Mouse (Mus musculus): Measurements from ENCODE around the gene Myef2. TPM values are rescaled to one million over a fixed set of nuclear protein-coding genes. Genes with fewer than 3 reads are reported as not detected.

The Myef2 gene
- polyA plus RNA-seq, 1 experiment from 2014 or later, result 186 TPM

GRCm38 (mm10) chr2:125061451-125061850, 62.0 kb downstream of the Myef2 start:
- no peak overlapping the region for H3K9ac ChIP-seq (replicated peaks; ENCODE audit: low read length)
- no peaks in the 10 kb centered on the region for H3K36me3 ChIP-seq (replicated peaks; ENCODE audit: control insufficient read depth, insufficient read depth, low read depth, low read length)
- WGBS, result 93% methylated on average over 7 of the region's 7 CpGs
- no peaks in the 10 kb centered on the region for H3K4me1 ChIP-seq (ENCODE audit: control insufficient read depth, insufficient read depth, low read length)
- H3K4me2 ChIP-seq (ENCODE audit: low read depth, low read length), result no peak overlapping the region
- H3K27ac ChIP-seq (replicated peaks; ENCODE audit: low read depth, low read length), result no peak overlapping the region
- no peaks in the 10 kb centered on the region for H3K9me3 ChIP-seq (replicated peaks; ENCODE audit: control insufficient read depth, low read length)
- DNase-seq (ENCODE audit: low spot score) (no peak), ATAC-seq (replicated peaks; ENCODE audit: insufficient number of reproducible peaks, low FRiP score, low TSS enrichment, low read depth) (no peak)
- no peaks in the 10 kb centered on the region for H3K27me3 ChIP-seq (ENCODE audit: control insufficient read depth, insufficient read depth, low read length)
- no peak overlapping the region for H3K4me3 ChIP-seq (ENCODE audit: low read depth, low read length)

- Histone ChIP-seq H3K27me3 (ENCODE audit: control insufficient read depth, insufficient read depth, low read length) (no peaks in the 10 kb centered on the region), H3K9me3 (replicated peaks; ENCODE audit: control insufficient read depth, low read length) (no peaks in the 10 kb centered on the region), H3K9ac (replicated peaks; ENCODE audit: low read length) (no peak overlapping the region), H3K4me1 (ENCODE audit: control insufficient read depth, insufficient read depth, low read length) (no peaks in the 10 kb centered on the region), H3K4me3 (ENCODE audit: low read depth, low read length) (no peak overlapping the region), H3K27ac (replicated peaks; ENCODE audit: low read depth, low read length) (no peak overlapping the region), H3K36me3 (replicated peaks; ENCODE audit: control insufficient read depth, insufficient read depth, low read depth, low read length) (no peaks in the 10 kb centered on the region), H3K4me2 (ENCODE audit: low read depth, low read length) (no peak overlapping the region)
- no peak for ATAC-seq (replicated peaks; ENCODE audit: insufficient number of reproducible peaks, low FRiP score, low TSS enrichment, low read depth)
- DNase-seq (ENCODE audit: low spot score), result no peak
- 51% methylated on average over 7 of the region's 7 CpGs for WGBS
Observed at GRCm38 (mm10) chr2:125057250-125057815, 66.1 kb downstream of the Myef2 start.

- H3K9ac ChIP-seq (replicated peaks; ENCODE audit: low read length), result no peak overlapping the region
- H3K4me3 ChIP-seq (ENCODE audit: low read depth, low read length), result no peak overlapping the region
- no peak overlapping the region for H3K4me2 ChIP-seq (ENCODE audit: low read depth, low read length)
- ATAC-seq (replicated peaks; ENCODE audit: insufficient number of reproducible peaks, low FRiP score, low TSS enrichment, low read depth) (no peak), DNase-seq (ENCODE audit: low spot score) (no peak)
- no peaks in the 10 kb centered on the region for H3K9me3 ChIP-seq (replicated peaks; ENCODE audit: control insufficient read depth, low read length)
- 88% methylated on average over 7 of the region's 7 CpGs for WGBS
- no peaks in the 10 kb centered on the region for H3K27me3 ChIP-seq (ENCODE audit: control insufficient read depth, insufficient read depth, low read length)
- no peaks in the 10 kb centered on the region for H3K4me1 ChIP-seq (ENCODE audit: control insufficient read depth, insufficient read depth, low read length)
- no peak overlapping the region for H3K27ac ChIP-seq (replicated peaks; ENCODE audit: low read depth, low read length)
- H3K36me3 ChIP-seq (replicated peaks; ENCODE audit: control insufficient read depth, insufficient read depth, low read depth, low read length), result no peaks in the 10 kb centered on the region
Observed at GRCm38 (mm10) chr2:125055316-125055903, 68.1 kb downstream of the Myef2 start.

Other genes starting within 250 kb of the Myef2 start
- 4.3 and 8.3 TPM in 2 replicates for gene Slc24a5, start 55.5 kb downstream of the Myef2 start, polyA plus RNA-seq (2014; fragmentation: Nextera tagmentation; extraction: Ambion mirVana)
- gene Ctxn2, start 13.0 kb upstream of the Myef2 start, polyA plus RNA-seq (2014; fragmentation: Nextera tagmentation; extraction: Ambion mirVana), result not detected in 2 replicates
- gene Slc12a1, start 28.8 kb upstream of the Myef2 start, polyA plus RNA-seq (2014; fragmentation: Nextera tagmentation; extraction: Ambion mirVana), result not detected in 2 replicates
- gene Dut, start 123.5 kb upstream of the Myef2 start, polyA plus RNA-seq (2014; fragmentation: Nextera tagmentation; extraction: Ambion mirVana), result 230 and 235 TPM in 2 replicates